In genomic region chrX:99819395-99819935, GRCm38 (mm10) we compare ENCODE assay signal across 9 mouse cellular contexts. TPM values are rescaled to one million over a fixed set of nuclear protein-coding genes. Genes with fewer than 3 reads are reported as not detected.
DNase-seq lines count a peak whose midpoint lies in the region; ATAC-seq and TF ChIP-seq lines count a peak whose summit lies in the region.
"Had no signal": no experiment of that assay in that cellular context is flagged by ENCODE, and none has a peak within 500 bp of the region (broad histone marks: within the 10 kb centered on the region; RNA-seq: fewer than 3 reads in every experiment).

No protein-coding gene starts in this region.

- TF ChIP-seq CTCF in midbrain, postnatal 0 days (IDR thresholded peaks at IDR 0.05): peak; percentile 77

- no peaks in the 10 kb centered on the region for H3K9me3 ChIP-seq in heart, embryonic 10.5 days
- H3K9me3 ChIP-seq in midbrain, postnatal 0 days (ENCODE audit: low read length): no peaks in the 10 kb centered on the region

- no peaks in the 10 kb centered on the region for H3K36me3 ChIP-seq in heart, embryonic 10.5 days
- H3K36me3 ChIP-seq in midbrain, postnatal 0 days (ENCODE audit: insufficient read depth, low read length): no peaks in the 10 kb centered on the region

- no peak overlapping the region for H3K27ac ChIP-seq in heart, embryonic 10.5 days
- H3K27ac ChIP-seq in midbrain, postnatal 0 days (ENCODE audit: low read depth, low read length): no peak overlapping the region

- H3K4me3 ChIP-seq in heart, embryonic 10.5 days: peak overlapping the region; percentile 62
- H3K4me3 ChIP-seq in midbrain, postnatal 0 days (ENCODE audit: low read depth, low read length): peak overlapping the region; percentile 52

- peak; percentile 56 for DNase-seq in right cerebral cortex, adult 18-20 months
- no peak for DNase-seq in right cerebral cortex, postnatal 36 days (ENCODE audit: low spot score in 2 of 2)
- DNase-seq in embryo, embryonic 10 days (ENCODE audit: low spot score): peak; percentile 89
- peak; percentile 84 for DNase-seq in heart, embryonic 10.5 days (ENCODE audit: low spot score)
- DNase-seq in kidney, adult 8-10 months: peak; percentile 29 to 65
- peak; percentile 57 for DNase-seq in liver
- DNase-seq in midbrain, postnatal 0 days (ENCODE audit: low spot score): peak; percentile 78
- peak; percentile 44 for DNase-seq in urinary bladder, postnatal 25 days (ENCODE audit: low spot score)

- H3K27me3 ChIP-seq in heart, embryonic 10.5 days (ENCODE audit: insufficient read depth, poor library complexity, severe bottlenecking): peaks cover 61% of the 10 kb centered on the region
- H3K27me3 ChIP-seq in midbrain, postnatal 0 days (ENCODE audit: insufficient read depth, low read length): no peaks in the 10 kb centered on the region; the same call in 1 of the 2 replicates
- H3K27me3 ChIP-seq: CH12.LX had no signal

- no peaks in the 10 kb centered on the region for H3K4me1 ChIP-seq in heart, embryonic 10.5 days
- H3K4me1 ChIP-seq in midbrain, postnatal 0 days (ENCODE audit: insufficient read depth, low read length): no peaks in the 10 kb centered on the region

- WGBS in heart, embryonic 10.5 days: 20% methylated on average over 22 of the region's 22 CpGs
- 19% methylated on average over 19 of the region's 22 CpGs for WGBS in midbrain, postnatal 0 days

- peak; percentile 74 for ATAC-seq in midbrain, postnatal 0 days (ENCODE audit: low FRiP score)

- peak overlapping the region; percentile 64 for H3K4me2 ChIP-seq in midbrain, postnatal 0 days (ENCODE audit: low read depth, low read length, poor library complexity, severe bottlenecking)

- 0 out of 2 replicates have a peak overlapping the region, but pooled peaks have one; percentile 13 for H3K9ac ChIP-seq in midbrain, postnatal 0 days (replicated peaks; ENCODE audit: low read length, poor library complexity, severe bottlenecking)

RNA-seq across cellular contexts. Expression of gene Tmem28, which starts 1.4 kb away (rescaled TPM):
- 0.10 TPM in 1 of 2 replicates, not detected in the other for polyA plus RNA-seq in heart, embryonic 10.5 days (2016; fragmentation: Nextera tagmentation; extraction: Ambion mirVana)
- 8.0 and 10.6 TPM in 2 replicates for total RNA-seq in midbrain, postnatal 0 days (2014; rRNA removed)
- polyA plus RNA-seq in midbrain, postnatal 0 days (2015; fragmentation: Nextera tagmentation; extraction: Ambion mirVana): 1.1 and 1.2 TPM in 2 replicates
- total RNA-seq: CH12.LX had no signal

Comparison
In these comparisons a context has a peak if more than half of its experiments do, and no peak if none do; other contexts are left out.
1. DNase-seq: peak in right cerebral cortex, adult 18-20 months (single experiment), embryo, embryonic 10 days (single experiment), heart, embryonic 10.5 days (single experiment), kidney, adult 8-10 months (2 of 2), liver (single experiment), midbrain, postnatal 0 days (single experiment) and urinary bladder, postnatal 25 days (single experiment); none in right cerebral cortex, postnatal 36 days (0 of 2).